Mouse (Mus musculus): ENCODE results near the gene Insl6. TPM values are rescaled to one million over a fixed set of nuclear protein-coding genes. Genes with fewer than 3 reads are reported as not detected.

Insl6 gene
- 0.36 and 0.45 TPM in 2 replicates for polyA plus RNA-seq (2012; rRNA removed)
- polyA plus RNA-seq (2014; fragmentation: Nextera tagmentation; extraction: Ambion mirVana): 0.76 and 1.2 TPM in 2 replicates

DNA sequence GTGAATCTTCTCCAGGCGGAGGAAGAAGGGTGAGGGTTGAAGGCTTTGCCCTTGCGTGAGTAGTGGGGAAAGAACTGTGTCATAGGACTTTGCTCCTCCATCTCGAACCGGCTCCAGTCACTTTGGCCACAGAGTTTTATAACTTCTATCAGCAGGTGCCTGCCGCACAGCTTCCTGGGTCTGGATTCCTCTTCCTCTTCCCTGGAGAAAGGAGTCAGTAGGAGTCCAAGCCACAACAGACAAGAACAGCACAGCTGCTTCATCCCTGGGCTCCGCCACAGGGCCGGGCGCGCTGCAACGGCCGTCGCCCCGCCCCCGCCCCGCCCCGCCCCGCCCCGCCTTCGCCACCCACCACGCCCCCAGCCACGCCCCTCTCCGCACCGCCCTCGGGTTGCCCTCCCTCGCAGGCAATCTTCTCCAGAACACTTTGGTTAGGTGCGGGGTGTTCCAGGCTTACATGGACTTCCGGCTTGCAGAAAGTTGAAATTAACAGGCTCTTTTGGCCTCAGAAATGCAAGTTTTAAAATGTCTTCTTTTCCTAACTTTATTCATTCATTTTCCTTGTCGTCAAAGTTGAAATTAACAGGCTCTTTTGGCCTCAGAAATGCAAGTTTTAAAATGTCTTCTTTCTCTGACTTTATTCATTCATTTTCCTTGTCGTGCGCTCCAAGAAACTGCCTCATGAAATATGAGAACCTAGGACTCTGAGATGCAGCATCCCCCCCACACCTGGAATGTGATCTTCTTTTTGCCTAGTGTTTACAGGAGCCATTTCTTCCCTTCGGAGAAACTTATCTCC lies at the start of gene Insl6:
Gene Insl6, minus strand, starts transcription at position 304 of the 799 bp plus-strand sequence.
- no peaks in the 10 kb centered on the region for H3K9me3 ChIP-seq (ENCODE audit: control insufficient read depth, low read length)
- DNase-seq (ENCODE audit: low read depth in 3 of 3, low spot score in 3 of 3) (peak; percentile 49 to 60 (median 56)), ATAC-seq (ENCODE audit: insufficient read depth) (peak; percentile 97)
- no peak within 1 kb of the TSS for H3K9ac ChIP-seq (replicated peaks)
- H3K4me1 ChIP-seq (replicated peaks; ENCODE audit: control insufficient read depth in 2 of 2, insufficient read depth in 2 of 2, low read length in 1 of 2): peaks cover 3 to 10% of the 10 kb centered on the region in 2 experiments; a peak in 3 of 4 replicates
- H3K4me3 ChIP-seq (ENCODE audit: insufficient read depth in 1 of 2, low read depth in 2 of 2, low read length in 2 of 2): peak within 1 kb of the TSS; percentile 11 to 55
- H3K27me3 ChIP-seq (ENCODE audit: control insufficient read depth, insufficient read depth, low read length): 0 out of 2 replicates have a peak, but pooled peaks cover 2% of the 10 kb centered on the region
- TF ChIP-seq CTCF (IDR thresholded peaks at IDR 0.05; ENCODE audit: low read depth): no peak
- TF ChIP-seq EP300 (IDR thresholded peaks at IDR 0.05; ENCODE audit: low read depth): no peak
- WGBS (ENCODE audit: insufficient replicate concordance): 4% methylated on average over 31 of the region's 31 CpGs
- H3K4me2 ChIP-seq (ENCODE audit: low read depth): peak within 1 kb of the TSS; percentile 52
- H3K36me3 ChIP-seq (replicated peaks; ENCODE audit: control insufficient read depth, insufficient read depth, low read depth): no peaks in the 10 kb centered on the region
- H3K27ac ChIP-seq: no peak within 1 kb of the TSS

DNA sequence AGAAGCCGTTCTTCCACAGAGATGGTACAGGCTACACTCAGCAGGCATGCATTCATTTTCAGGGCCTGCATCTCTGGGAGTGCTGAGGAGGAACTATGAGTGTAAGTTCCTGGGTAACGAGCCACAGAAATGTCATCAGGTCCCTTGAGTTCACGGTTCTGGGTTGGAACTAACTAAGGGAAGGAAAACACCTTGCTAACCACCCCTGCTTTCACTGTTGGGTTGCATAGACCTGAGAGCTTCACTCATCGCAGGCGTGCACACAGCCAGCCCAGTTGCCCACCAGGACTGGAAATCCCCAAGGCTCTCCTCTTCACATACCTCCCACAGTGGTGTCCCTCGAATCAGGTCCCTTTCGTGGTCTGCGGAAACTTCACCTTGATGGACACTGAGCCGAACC lies 49.8 kb upstream of the Insl6 start:
- Histone ChIP-seq H3K36me3 (replicated peaks; ENCODE audit: control insufficient read depth, insufficient read depth, low read depth) (no peaks in the 10 kb centered on the region), H3K4me2 (ENCODE audit: low read depth) (no peak overlapping the region), H3K9me3 (ENCODE audit: control insufficient read depth, low read length) (no peaks in the 10 kb centered on the region), H3K27ac (no peak overlapping the region), H3K27me3 (ENCODE audit: control insufficient read depth, insufficient read depth, low read length) (no peaks in the 10 kb centered on the region), H3K4me3 (ENCODE audit: insufficient read depth in 1 of 2, low read depth in 2 of 2, low read length in 2 of 2) (no peak overlapping the region), H3K4me1 (replicated peaks; ENCODE audit: control insufficient read depth in 2 of 2, insufficient read depth in 2 of 2, low read length in 1 of 2) (peaks cover 0 to 5% of the 10 kb centered on the region in 2 experiments; a peak in 1 of 4 replicates), H3K9ac (replicated peaks) (no peak overlapping the region)
- ATAC-seq (ENCODE audit: insufficient read depth) (no peak), DNase-seq (ENCODE audit: low read depth in 3 of 3, low spot score in 3 of 3) (no peak)
- no peak for TF ChIP-seq CTCF (IDR thresholded peaks at IDR 0.05; ENCODE audit: low read depth)
- TF ChIP-seq EP300 (IDR thresholded peaks at IDR 0.05; ENCODE audit: low read depth): no peak
- WGBS (ENCODE audit: insufficient replicate concordance): 80% methylated on average over 9 of the region's 9 CpGs

DNA sequence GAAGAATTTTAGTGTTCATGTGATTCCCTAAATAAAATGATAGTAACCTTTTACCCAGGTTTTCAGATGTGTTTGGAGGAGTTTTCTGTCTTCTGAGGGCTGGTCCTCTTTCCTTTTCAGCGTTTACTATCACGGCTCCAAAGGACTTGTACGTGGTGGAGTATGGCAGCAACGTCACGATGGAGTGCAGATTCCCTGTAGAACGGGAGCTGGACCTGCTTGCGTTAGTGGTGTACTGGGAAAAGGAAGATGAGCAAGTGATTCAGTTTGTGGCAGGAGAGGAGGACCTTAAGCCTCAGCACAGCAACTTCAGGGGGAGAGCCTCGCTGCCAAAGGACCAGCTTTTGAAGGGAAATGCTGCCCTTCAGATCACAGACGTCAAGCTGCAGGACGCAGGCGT lies 48.3 kb upstream of the Insl6 start:
- no peaks in the 10 kb centered on the region for H3K36me3 ChIP-seq (replicated peaks; ENCODE audit: control insufficient read depth, insufficient read depth, low read depth)
- no peak overlapping the region for H3K4me2 ChIP-seq (ENCODE audit: low read depth)
- no peak for TF ChIP-seq CTCF (IDR thresholded peaks at IDR 0.05; ENCODE audit: low read depth)
- TF ChIP-seq EP300 (IDR thresholded peaks at IDR 0.05; ENCODE audit: low read depth): no peak
- H3K4me3 ChIP-seq (ENCODE audit: insufficient read depth in 1 of 2, low read depth in 2 of 2, low read length in 2 of 2): no peak overlapping the region
- no peaks in the 10 kb centered on the region for H3K9me3 ChIP-seq (ENCODE audit: control insufficient read depth, low read length)
- WGBS (ENCODE audit: insufficient replicate concordance): 79% methylated on average over 11 of the region's 11 CpGs
- no peak overlapping the region for H3K9ac ChIP-seq (replicated peaks)
- no peak overlapping the region for H3K27ac ChIP-seq
- peaks cover 3 to 8% of the 10 kb centered on the region in 2 experiments; a peak in 2 of 4 replicates for H3K4me1 ChIP-seq (replicated peaks; ENCODE audit: control insufficient read depth in 2 of 2, insufficient read depth in 2 of 2, low read length in 1 of 2)
- ATAC-seq (ENCODE audit: insufficient read depth): no peak
- no peak for DNase-seq (ENCODE audit: low read depth in 3 of 3, low spot score in 3 of 3)
- no peaks in the 10 kb centered on the region for H3K27me3 ChIP-seq (ENCODE audit: control insufficient read depth, insufficient read depth, low read length)

DNA sequence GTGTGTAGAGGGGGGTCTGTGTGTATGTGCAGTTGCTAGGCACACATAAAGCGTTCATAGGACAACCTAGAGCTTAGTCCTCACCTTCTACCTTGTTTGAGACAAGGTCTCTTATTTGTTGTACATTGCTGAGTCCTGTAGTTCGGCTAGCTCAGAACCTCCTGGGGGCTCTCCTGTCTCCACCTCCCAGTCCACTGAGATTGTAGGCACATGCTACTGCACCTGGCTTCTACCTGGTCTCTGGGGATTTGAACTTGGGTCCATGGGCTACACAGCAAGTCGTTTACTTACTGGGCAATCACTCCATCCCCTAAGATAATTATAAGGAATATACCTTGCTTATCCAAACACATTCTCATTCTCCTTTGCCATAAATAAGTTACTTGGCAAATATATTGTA lies 47.5 kb upstream of the Insl6 start:
- TF ChIP-seq CTCF (IDR thresholded peaks at IDR 0.05; ENCODE audit: low read depth): no peak
- Histone ChIP-seq H3K27me3 (ENCODE audit: control insufficient read depth, insufficient read depth, low read length) (no peaks in the 10 kb centered on the region), H3K4me3 (ENCODE audit: insufficient read depth in 1 of 2, low read depth in 2 of 2, low read length in 2 of 2) (no peak overlapping the region), H3K4me2 (ENCODE audit: low read depth) (no peak overlapping the region), H3K27ac (no peak overlapping the region), H3K4me1 (replicated peaks; ENCODE audit: control insufficient read depth in 2 of 2, insufficient read depth in 2 of 2, low read length in 1 of 2) (peaks cover 3 to 8% of the 10 kb centered on the region in 2 experiments; a peak in 3 of 4 replicates), H3K9me3 (ENCODE audit: control insufficient read depth, low read length) (no peaks in the 10 kb centered on the region), H3K36me3 (replicated peaks; ENCODE audit: control insufficient read depth, insufficient read depth, low read depth) (no peaks in the 10 kb centered on the region), H3K9ac (replicated peaks) (no peak overlapping the region)
- ATAC-seq (ENCODE audit: insufficient read depth) (no peak), DNase-seq (ENCODE audit: low read depth in 3 of 3, low spot score in 3 of 3) (no peak)
- 68% methylated on average over 3 of the region's 3 CpGs for WGBS (ENCODE audit: insufficient replicate concordance)

DNA sequence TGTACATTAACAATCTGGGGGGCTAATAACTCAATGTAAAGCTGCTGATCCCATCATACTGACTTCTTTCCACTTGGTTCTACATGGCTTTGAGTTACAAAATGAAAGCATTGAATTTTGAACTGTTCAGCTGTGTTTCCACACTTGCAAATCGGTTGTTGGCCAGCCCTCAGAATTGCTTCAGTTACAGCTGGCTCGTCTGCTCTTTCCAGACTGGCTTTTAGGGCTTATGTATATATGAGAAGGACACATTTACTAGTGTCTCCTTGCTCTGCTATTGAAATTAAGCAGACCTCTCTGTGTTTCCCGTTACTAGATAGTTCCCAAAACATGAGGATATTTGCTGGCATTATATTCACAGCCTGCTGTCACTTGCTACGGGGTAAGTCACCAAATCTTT lies 47.0 kb upstream of the Insl6 start:
- Histone ChIP-seq H3K36me3 (replicated peaks; ENCODE audit: control insufficient read depth, insufficient read depth, low read depth) (no peaks in the 10 kb centered on the region), H3K4me2 (ENCODE audit: low read depth) (peak overlapping the region; percentile 37), H3K9ac (replicated peaks) (no peak overlapping the region), H3K27me3 (ENCODE audit: control insufficient read depth, insufficient read depth, low read length) (no peaks in the 10 kb centered on the region), H3K9me3 (ENCODE audit: control insufficient read depth, low read length) (no peaks in the 10 kb centered on the region), H3K27ac (no peak overlapping the region), H3K4me1 (replicated peaks; ENCODE audit: control insufficient read depth in 2 of 2, insufficient read depth in 2 of 2, low read length in 1 of 2) (peaks cover 6 to 11% of the 10 kb centered on the region in 2 experiments), H3K4me3 (ENCODE audit: insufficient read depth in 1 of 2, low read depth in 2 of 2, low read length in 2 of 2) (no peak overlapping the region)
- DNase-seq (ENCODE audit: low read depth in 3 of 3, low spot score in 3 of 3) (no peak), ATAC-seq (ENCODE audit: insufficient read depth) (no peak)
- TF ChIP-seq CTCF (IDR thresholded peaks at IDR 0.05; ENCODE audit: low read depth): no peak
- no peak for TF ChIP-seq EP300 (IDR thresholded peaks at IDR 0.05; ENCODE audit: low read depth)
- WGBS (ENCODE audit: insufficient replicate concordance): 55% methylated on average over 4 of the region's 4 CpGs
